Mouse (Mus musculus): ENCODE measurements around the gene Pla2r1. TPM values are rescaled to one million over a fixed set of nuclear protein-coding genes. Genes with fewer than 3 reads are reported as not detected.
A peak's percentile ranks its signal among the peaks of the same experiment; 100 is the strongest.

Gene Pla2r1
- total RNA-seq, 2 experiments from 2014 or later = 0.69 to 0.88 TPM

GRCm38 (mm10) chr2:60404763-60405162 is 148.3 kb downstream of the Pla2r1 start:
- no peak for DNase-seq

DNA sequence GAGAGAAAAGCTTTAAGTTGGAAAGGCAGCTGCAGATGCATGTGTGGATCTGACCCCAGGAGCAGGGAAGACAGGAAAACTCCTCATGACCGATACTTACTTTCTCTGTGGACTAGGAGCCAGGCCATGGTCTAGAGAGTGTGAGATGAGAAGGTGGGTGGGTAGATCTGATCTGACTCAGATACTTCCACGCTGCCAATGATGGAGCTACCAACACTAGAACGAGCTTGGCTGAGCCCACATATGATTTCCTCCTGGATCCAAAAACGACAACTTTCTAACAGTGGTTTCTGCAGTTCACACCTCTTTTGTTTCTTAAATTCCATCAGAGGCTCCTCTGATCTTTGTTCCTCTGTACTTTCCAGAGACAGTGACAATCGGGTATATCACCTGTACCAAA is 151.4 kb downstream of the Pla2r1 start:
- no peak for DNase-seq

DNA sequence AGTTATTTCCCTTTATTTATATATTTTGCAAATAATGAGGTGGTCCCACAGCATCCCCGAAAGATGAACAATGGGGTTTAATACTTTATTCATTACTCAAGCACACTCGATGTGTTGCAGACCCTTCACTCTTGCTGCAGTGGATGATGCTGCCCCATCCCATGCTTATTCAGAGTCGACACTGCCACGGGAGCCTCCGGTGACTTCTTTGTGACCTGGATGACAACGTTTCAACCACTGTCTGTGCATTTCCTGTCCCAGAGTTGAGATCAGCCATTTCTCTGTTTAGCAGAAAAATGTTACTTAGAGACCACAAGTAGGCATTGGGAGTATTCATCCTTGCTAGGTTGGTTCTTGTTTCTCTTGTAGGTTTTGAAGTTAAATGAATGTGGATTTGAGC is 159.3 kb downstream of the Pla2r1 start:
- DNase-seq = no peak

GRCm38 (mm10) chr2:60392286-60392685 is 160.8 kb downstream of the Pla2r1 start:
- DNase-seq = no peak

DNA sequence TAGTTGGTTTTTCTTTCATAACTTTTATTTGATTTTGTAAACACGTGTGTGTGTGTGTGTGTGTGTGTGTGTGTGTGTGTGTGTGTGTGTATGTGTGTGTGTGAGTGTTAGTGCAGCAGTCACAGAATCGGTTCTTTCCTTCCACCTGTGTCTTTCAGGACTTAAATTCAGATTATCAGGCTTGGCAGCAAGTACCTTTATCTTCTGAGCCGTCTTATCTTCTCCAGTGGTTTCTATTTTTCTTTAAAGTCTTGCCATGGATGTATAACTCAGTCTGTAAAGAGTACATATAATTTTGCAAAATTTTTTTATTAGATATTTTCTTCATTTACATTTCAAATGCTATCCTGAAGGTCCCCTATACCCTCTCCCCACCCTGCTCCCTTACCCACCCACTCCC is 165.7 kb downstream of the Pla2r1 start:
- DNase-seq = no peak

DNA sequence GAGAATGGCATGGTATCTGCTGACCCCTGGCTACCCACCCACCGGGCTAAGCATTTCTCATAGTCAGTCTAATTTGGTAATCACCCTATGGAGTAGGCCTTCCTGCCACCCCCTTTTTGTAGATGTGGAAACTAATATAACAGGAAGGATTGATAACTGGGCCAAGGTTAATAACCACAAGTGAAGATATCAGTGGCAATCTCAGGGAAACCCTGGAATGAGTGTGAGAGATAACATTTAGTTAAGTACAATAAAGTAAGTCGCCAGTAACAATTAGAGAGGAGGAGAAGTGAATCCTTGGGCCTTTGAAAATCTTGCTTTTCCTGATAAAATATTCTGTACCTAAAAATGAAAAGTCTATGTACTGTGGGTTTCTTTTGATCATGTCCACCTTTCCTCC is 166.3 kb downstream of the Pla2r1 start:
- DNase-seq = no peak

GRCm38 (mm10) chr2:60384763-60385085 is 168.4 kb downstream of the Pla2r1 start:
- no peak for DNase-seq

DNA sequence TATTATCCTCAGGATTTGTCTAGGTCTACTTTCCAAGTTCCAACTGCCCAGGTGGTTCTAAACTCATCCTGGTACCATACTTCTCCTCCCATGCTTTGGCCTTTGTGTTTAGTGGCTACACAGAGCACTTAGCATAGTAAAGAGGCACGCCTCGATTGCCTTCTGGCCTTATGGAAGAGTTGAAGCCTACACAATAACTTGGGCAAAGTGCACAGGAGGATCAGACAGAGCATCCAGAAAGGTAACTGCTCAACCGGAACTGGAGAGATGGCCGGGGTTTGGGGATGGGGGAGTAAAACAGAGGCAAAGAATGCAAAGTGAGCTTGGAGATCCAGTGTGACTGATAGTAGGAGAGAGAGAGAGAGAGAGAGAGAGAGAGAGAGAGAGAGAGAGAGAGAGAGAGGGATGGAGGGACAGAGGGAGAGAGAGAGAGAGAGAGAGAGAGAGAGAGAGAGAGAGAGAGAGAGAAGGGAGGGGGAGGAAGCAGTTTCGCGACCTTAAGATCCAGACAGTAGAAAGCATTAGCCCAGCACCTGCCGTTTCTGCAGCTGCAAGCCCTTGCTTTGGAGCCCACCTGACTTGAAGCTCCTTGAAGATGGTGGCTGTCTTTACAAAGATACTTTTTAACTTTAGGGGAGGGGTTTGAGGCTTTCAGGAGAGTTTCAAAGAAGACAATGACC is 168.9 kb downstream of the Pla2r1 start:
- no peak for DNase-seq

DNA sequence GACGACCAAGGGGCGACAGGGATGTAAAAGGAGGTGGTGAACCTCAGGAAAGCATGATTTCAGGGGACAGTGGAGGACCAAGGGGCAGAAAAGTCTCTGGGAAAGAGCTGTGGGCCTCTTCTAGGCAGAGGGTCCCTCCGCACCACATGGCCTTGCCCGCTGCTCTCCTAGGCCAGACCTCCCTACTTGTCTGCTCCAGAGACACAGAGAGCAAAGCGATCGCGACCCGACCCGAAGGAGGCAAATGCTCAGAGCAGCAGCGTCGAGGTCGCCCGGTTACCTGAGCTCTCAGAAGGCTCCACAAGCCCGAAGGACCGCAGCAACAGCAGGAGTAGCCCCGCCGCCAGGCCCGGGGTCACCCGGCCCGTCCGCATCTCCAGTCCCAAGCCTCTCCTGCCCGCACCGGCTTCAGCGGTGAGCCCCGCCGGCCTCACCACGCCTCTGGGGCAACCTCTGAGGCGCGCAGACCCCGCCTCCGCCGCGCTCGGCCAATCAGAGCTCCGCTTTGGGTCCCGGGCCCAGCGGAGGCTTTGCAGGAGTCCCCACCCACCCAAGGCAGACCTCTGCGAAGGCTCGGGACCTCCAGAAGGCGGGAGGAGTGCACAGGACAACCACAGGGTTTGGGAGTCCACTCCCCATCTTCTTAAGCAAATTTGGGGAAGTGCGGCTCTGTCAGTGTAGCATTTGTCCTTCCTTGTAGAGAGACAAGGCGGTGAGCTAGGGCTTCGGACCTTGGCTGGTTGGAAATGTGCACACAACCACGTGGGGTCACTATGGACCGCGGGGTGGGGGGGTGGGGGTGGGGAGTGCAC is 170.0 kb downstream of the Pla2r1 start, which contains the start of gene Ly75:
Ly75 (minus strand) TSS at position 446 of the 812 bp plus-strand sequence.
- DNase-seq = peak; percentile 84

- DNase-seq = no peak
Observed at GRCm38 (mm10) chr2:60382346-60382745, 170.8 kb downstream of the Pla2r1 start.

DNA sequence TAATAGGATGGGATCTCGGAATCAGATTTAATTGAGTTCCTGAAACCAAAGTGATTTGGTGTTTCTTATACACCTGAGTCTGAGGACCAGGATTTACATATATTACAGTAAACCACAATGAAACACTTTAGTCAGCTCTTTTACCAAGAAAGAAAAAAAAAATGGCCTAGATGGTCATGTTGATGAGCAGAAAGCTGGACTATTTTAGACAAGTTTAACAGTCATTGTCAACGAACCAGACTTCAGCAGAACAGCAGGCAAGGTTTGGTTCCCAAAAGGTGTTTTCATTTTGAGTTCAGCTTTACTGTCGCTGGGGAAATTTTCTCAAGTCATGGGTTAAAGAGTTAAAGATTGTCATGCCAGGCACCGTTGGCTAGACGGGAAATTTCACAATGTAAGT is 175.8 kb downstream of the Pla2r1 start:
- DNase-seq = no peak

GRCm38 (mm10) chr2:60375608-60376107 is 177.4 kb downstream of the Pla2r1 start:
- DNase-seq = no peak

DNA sequence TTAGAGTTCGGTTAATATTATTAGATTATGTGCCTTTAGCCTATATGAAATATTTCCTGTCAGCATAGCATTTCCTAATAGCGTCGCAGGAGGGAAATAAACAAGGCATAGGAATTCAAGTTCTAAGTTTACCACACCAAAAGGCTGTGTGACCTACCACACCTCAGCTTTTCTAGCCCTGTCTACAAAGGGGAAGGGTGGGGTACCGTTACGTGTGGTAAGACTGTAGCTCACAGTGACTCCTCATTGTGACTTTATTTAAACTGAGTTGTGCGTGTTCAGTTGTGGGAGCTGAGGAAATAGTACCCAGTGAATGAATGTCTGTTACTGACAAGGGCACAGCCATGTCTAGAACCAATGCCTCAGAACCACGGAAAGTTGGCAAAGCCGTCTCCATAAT is 178.0 kb downstream of the Pla2r1 start:
- no peak for DNase-seq

DNA sequence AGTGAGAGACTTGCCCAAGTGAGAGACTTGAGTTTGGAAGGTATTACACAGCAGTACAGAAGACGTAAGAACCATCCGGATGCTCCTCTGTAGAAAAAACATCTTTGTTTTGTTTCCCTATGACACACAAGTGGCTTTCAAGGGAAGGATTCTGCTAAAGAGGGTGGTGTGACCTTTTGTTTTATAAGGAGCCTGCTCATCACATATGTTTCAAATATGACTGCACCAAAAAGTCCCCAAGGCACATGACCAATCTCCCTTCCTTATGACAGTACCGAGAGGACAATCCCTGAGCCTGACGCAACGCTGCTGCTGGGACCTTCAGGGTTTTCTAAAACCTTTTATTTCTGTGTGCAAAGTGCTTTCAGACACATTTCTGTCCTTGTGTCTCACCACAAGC is 182.9 kb downstream of the Pla2r1 start:
- DNase-seq = no peak

GRCm38 (mm10) chr2:60369454-60369853 is 183.7 kb downstream of the Pla2r1 start:
- no peak for DNase-seq

GRCm38 (mm10) chr2:60367871-60368270 is 185.2 kb downstream of the Pla2r1 start:
- no peak for DNase-seq

Other genes starting within 250 kb of the Pla2r1 start
- gene Ly75, start 170.0 kb downstream of the Pla2r1 start, total RNA-seq (2021) = under 1 TPM in 1 of 2 experiments, not detected in 1; 0.08 TPM
- gene Itgb6, start 169.3 kb upstream of the Pla2r1 start, total RNA-seq (2021) = 10 to 100 TPM; 19.1 to 26.1 TPM